Comparison of ENCODE assay signal across 11 mouse cellular contexts in the genomic region with DNA sequence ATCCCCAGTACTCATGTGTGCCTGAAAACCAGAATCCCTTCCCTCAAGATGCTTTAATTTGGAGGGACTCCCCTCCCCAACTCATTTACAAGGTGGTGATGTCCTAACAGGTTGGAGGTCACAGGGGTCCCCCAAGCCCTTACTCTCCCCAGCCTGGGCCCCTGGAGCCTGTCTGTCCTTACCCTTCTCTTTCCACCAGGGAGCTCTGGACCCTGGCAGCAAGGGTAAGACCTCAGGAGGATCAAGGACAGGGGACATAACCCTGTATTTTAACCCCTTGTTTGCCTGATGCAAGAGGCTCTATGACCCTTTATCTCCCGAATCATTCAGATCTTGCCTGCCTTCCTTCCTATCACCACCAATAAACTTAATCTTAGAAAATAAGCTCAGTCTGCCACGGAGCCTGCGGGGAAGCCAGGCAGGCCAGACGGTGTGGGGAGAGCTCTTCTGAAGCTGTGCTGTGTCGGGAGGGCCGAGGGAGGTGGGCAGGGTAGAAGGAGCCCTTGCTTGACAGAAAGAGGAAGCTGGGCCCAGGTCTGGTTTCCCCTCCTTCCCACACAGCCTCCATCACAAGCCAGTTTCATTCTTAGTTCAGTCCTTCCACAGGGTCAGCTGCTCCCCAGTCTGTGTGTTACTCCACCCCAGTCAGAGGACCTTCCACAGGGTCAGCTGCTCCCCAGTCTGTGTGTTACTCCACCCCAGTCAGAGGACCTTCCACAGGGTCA. TPM values are rescaled to one million over a fixed set of nuclear protein-coding genes. Genes with fewer than 3 reads are reported as not detected.
DNase-seq lines count a peak whose midpoint lies in the region; ATAC-seq and TF ChIP-seq lines count a peak whose summit lies in the region.
"Had no signal": no experiment of that assay in that cellular context is flagged by ENCODE, and none has a peak within 500 bp of the region (broad histone marks: within the 10 kb centered on the region; RNA-seq: fewer than 3 reads in every experiment).

No protein-coding gene starts in this region.

- peaks cover 4% of the 10 kb centered on the region; the same call in 1 of the 2 replicates for H3K9me3 ChIP-seq in heart, embryonic 12.5 days (replicated peaks)
- peaks cover 5% of the 10 kb centered on the region for H3K9me3 ChIP-seq in G1E (replicated peaks)
- H3K9me3 ChIP-seq in heart, embryonic 13.5 days, result no peaks in the 10 kb centered on the region
- H3K9me3 ChIP-seq: hindbrain, embryonic 10.5 days had no signal

- no peak for ATAC-seq in heart, embryonic 12.5 days (ENCODE audit: insufficient number of reproducible peaks, low FRiP score)
- ATAC-seq in G1E (ENCODE audit: extremely low read depth, insufficient number of reproducible peaks, low FRiP score, poor library complexity, severe bottlenecking), result peak; percentile 51; the same call in 1 of the 2 replicates
- no peak for ATAC-seq in heart, embryonic 13.5 days (ENCODE audit: extremely low read depth, insufficient number of reproducible peaks, low FRiP score, low TSS enrichment)
- ATAC-seq in megakaryocyte progenitor cell, adult 5-6 weeks (replicated peaks; ENCODE audit: poor library complexity), result peak; percentile 68

- H3K4me1 ChIP-seq in heart, embryonic 12.5 days (replicated peaks), result peaks cover 73% of the 10 kb centered on the region
- H3K4me1 ChIP-seq in G1E (ENCODE audit: insufficient read depth, low read depth, low read length), result peaks cover 32% of the 10 kb centered on the region
- peaks cover 78% of the 10 kb centered on the region for H3K4me1 ChIP-seq in heart, embryonic 13.5 days

- H3K9ac ChIP-seq in heart, embryonic 12.5 days, result peak overlapping the region; percentile 10; the same call in 1 of the 2 replicates
- H3K9ac ChIP-seq in heart, embryonic 13.5 days, result peak overlapping the region; percentile 77
- H3K9ac ChIP-seq: limb, embryonic 12.5 days had no signal

- intact Hi-C loops in heart, postnatal 36 days (cut with DNase I), result no loop called here

- no peak overlapping the region for H3K4me2 ChIP-seq in heart, embryonic 12.5 days
- H3K4me2 ChIP-seq in heart, embryonic 13.5 days, result no peak overlapping the region

- 56% methylated on average over 6 of the region's 6 CpGs for WGBS in heart, embryonic 12.5 days
- WGBS in heart, embryonic 13.5 days, result 46% methylated on average over 6 of the region's 6 CpGs

- H3K36me3 ChIP-seq in heart, embryonic 12.5 days, result peaks cover 51% of the 10 kb centered on the region
- H3K36me3 ChIP-seq in G1E (replicated peaks), result peaks cover 18% of the 10 kb centered on the region
- H3K36me3 ChIP-seq in heart, embryonic 13.5 days, result peaks cover 55% of the 10 kb centered on the region

- H3K27me3 ChIP-seq in heart, embryonic 12.5 days (replicated peaks), result no peaks in the 10 kb centered on the region
- H3K27me3 ChIP-seq in G1E (ENCODE audit: insufficient read depth, low read length), result peaks cover 36% of the 10 kb centered on the region
- no peaks in the 10 kb centered on the region for H3K27me3 ChIP-seq in heart, embryonic 13.5 days (replicated peaks)
- H3K27me3 ChIP-seq: limb, embryonic 12.5 days had no signal

- no peak for TF ChIP-seq CTCF in G1E (IDR thresholded peaks at IDR 0.05; ENCODE audit: low read depth, low read length)

- H3K4me3 ChIP-seq in heart, embryonic 12.5 days, result no peak overlapping the region
- no peak overlapping the region for H3K4me3 ChIP-seq in G1E (ENCODE audit: low read depth, low read length)
- H3K4me3 ChIP-seq in heart, embryonic 13.5 days, result no peak overlapping the region

- DNase-seq in heart, postnatal 36 days, result no peak
- peak; percentile 58 for DNase-seq in G1E (ENCODE audit: low spot score)
- no peak for DNase-seq in embryo, embryonic 9.5 days (ENCODE audit: extremely low spot score)
- DNase-seq in kidney, postnatal 10 days, result no peak
- DNase-seq in gastrocnemius, postnatal 10 days, result no peak
- DNase-seq: embryo, embryonic 11 days had no signal

- H3K27ac ChIP-seq in heart, embryonic 12.5 days (ENCODE audit: poor library complexity, severe bottlenecking), result peak overlapping the region; percentile 98; the same call in 1 of the 2 replicates
- peak overlapping the region; percentile 99 for H3K27ac ChIP-seq in heart, embryonic 13.5 days (replicated peaks)

RNA-seq across cellular contexts. Expression of gene Plekho1, which starts 8.3 kb away (rescaled TPM):
- polyA plus RNA-seq in heart, embryonic 12.5 days (2016; fragmentation: Nextera tagmentation; extraction: Ambion mirVana), result 76.1 and 80.8 TPM in 2 replicates
- 10 to 100 TPM; 73.4 to 81.1 TPM for total RNA-seq in heart, postnatal 36 days (2021)
- total RNA-seq in G1E (2014; fragmentation: Nextera tagmentation) (9.7 and 23.3 TPM in 2 replicates), G1E (2017) (4.2 and 5.7 TPM in 2 replicates)
- polyA plus RNA-seq in G1E (2012), result 10.9 and 14.1 TPM in 2 replicates
- polyA plus RNA-seq in heart, embryonic 13.5 days (2015; fragmentation: Nextera tagmentation; extraction: Ambion mirVana), result 59.2 and 64.8 TPM in 2 replicates
- 22.1 and 25.9 TPM in 2 replicates for total RNA-seq in megakaryocyte progenitor cell, adult 5-6 weeks (2015)
- 24.7 and 25.1 TPM in 2 replicates for total RNA-seq in megakaryocyte progenitor cell, adult 5-6 weeks (2017)
- total RNA-seq in gastrocnemius, postnatal 10 days (2021), result 10 to 100 TPM; 56.2 to 67.9 TPM

RNA-seq across cellular contexts. Expression of gene Anp32e, which starts 58.5 kb away (rescaled TPM):
- polyA plus RNA-seq in heart, embryonic 12.5 days (2016; fragmentation: Nextera tagmentation; extraction: Ambion mirVana), result 222 and 229 TPM in 2 replicates
- 10 to 100 TPM; 82.7 to 85.9 TPM for total RNA-seq in heart, postnatal 36 days (2021)
- total RNA-seq in G1E (2014; fragmentation: Nextera tagmentation), result 94.7 and 114 TPM in 2 replicates
- total RNA-seq in G1E (2017), result 91.8 and 180 TPM in 2 replicates
- 210 and 405 TPM in 2 replicates for polyA plus RNA-seq in G1E (2012)
- polyA plus RNA-seq in heart, embryonic 13.5 days (2015; fragmentation: Nextera tagmentation; extraction: Ambion mirVana), result 164 and 182 TPM in 2 replicates
- total RNA-seq in megakaryocyte progenitor cell, adult 5-6 weeks (2015), result 101 and 132 TPM in 2 replicates
- total RNA-seq in megakaryocyte progenitor cell, adult 5-6 weeks (2017), result 384 and 526 TPM in 2 replicates
- 100 to 1,000 TPM in 1 of 2 experiments, 10 to 100 TPM in 1; 87.3 to 101 TPM for total RNA-seq in gastrocnemius, postnatal 10 days (2021)

Comparison
In these comparisons a context has a peak if more than half of its experiments do, and no peak if none do; other contexts are left out.
1. ATAC-seq: peak in G1E (single experiment) and megakaryocyte progenitor cell, adult 5-6 weeks (single experiment); none in heart, embryonic 12.5 days (single experiment) and heart, embryonic 13.5 days (single experiment).